Mouse (Mus musculus) skeletal muscle tissue, adult 2 months (tissue): ENCODE data around the gene Zfp354b.

Experiments used
- DNase-seq: peaks from one replicate; pipeline ENCODE4 v3.0.0-alpha.2; 2012; ENCODE audit warnings: low read depth, low spot score

Zfp354b gene

DNA sequence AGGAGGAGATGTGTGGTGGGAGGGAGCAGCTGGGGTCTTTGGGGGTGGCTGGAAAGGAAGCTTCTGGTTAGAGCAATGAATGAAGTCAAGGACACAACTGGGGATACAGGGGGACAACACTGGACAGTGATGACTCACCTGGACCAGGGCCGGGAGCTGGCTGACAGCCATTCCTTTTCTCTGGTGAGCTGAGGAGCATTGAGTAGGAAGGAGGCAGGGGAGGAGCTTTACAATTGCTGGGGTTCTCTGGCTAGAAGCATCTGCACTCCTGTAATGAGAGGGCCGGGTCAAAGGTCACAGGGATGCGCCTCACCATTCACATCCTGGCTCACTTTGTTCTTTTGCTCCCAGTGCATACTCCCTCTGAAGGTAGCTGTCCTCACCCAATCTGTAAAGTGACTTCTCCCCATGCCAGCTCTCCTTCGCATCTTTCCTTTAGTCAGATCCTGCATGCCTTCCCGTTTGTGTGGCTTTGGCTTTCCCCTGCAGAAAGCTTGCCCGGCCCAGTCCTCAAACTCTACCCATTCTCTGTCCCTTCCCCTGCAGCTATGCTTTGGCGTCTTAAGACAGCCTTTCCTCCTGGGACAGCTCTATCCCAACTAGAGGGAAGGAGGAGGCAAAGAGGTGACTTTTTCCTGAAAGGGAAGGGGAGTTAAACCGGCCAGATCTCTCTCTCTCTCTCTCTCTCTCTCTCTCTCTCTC, 45.1 kb downstream of the Zfp354b start:
- no peak for DNase-seq

DNA sequence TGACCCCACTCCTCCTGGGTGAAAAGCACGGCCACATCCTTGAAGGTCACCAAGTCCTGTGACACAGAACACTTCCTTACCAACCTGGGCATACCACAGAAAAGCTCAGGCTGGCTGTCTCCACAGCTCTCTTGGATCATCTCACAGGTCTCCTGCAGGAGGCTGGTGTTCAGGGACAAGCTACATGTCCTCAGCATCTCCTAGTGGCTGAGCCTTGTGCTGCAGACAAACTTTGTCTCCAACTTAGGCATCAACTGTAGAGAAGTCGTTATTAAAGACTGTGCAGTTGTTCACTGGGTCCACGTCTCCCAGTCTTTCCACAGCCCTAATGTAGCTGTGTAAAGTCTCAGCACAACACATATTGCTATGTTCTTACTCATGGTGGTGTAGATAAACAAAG, 47.7 kb downstream of the Zfp354b start:
- DNase-seq, result no peak

DNA sequence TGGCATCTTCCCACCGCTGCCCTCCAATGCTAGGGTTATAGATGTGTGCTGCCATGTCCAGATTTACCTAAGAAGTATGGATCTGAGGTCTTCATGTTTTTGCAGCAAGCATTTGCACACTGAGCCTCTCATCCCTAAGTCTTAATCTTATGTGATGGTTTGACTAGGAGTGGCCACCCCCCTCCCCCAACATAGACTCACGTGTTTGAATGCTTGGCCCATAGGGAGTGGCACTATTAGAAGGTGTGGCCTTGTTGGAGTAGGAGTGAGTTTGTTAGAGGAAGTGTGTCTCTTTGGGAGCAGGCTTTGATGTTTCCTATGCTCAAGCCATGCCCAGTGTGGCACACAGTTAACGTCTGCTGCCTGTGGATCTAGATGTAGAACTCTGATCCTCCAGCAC, 52.8 kb downstream of the Zfp354b start:
- no peak for DNase-seq
